Mouse (Mus musculus): ENCODE measurements at regions not wholly inside any gene's neighbourhood (a gene's known extent, or its start where the extent isn't known, plus 50 kb on each side); places are given as distances from the start of the nearest gene placed in this dataset.

GRCm38 (mm10) chr6:50011071-50011470, 99.0 kb upstream of the Mpp6 start:
- Histone ChIP-seq H3K27ac (ENCODE audit: low read depth, low read length) (no peak overlapping the region), H3K27me3 (ENCODE audit: insufficient read depth, low read length) (no peaks in the 10 kb centered on the region), H3K9ac (no peak overlapping the region), H3K4me2 (ENCODE audit: low read depth) (no peak overlapping the region), H3K9me3 (ENCODE audit: low read length) (no peaks in the 10 kb centered on the region), H3K36me3 (ENCODE audit: insufficient read depth) (no peaks in the 10 kb centered on the region), H3K4me1 (ENCODE audit: insufficient read depth) (no peaks in the 10 kb centered on the region; the same call in 1 of the 2 replicates), H3K4me3 (ENCODE audit: low read depth, low read length) (no peak overlapping the region)
- DNase-seq = no peak
- ATAC-seq = no peak
- TF ChIP-seq CTCF (IDR thresholded peaks at IDR 0.05; ENCODE audit: low read depth) = no peak
- WGBS = 86% methylated on average over 12 of the region's 12 CpGs

- DNase-seq (no peak), ATAC-seq (no peak)
- 59% methylated on average over 5 of the region's 5 CpGs for WGBS
- H3K36me3 ChIP-seq (ENCODE audit: insufficient read depth) = no peaks in the 10 kb centered on the region
- no peaks in the 10 kb centered on the region for H3K9me3 ChIP-seq (ENCODE audit: low read length)
- no peak overlapping the region for H3K4me2 ChIP-seq (ENCODE audit: low read depth)
- no peak overlapping the region for H3K4me3 ChIP-seq (ENCODE audit: low read depth, low read length)
- H3K27ac ChIP-seq (ENCODE audit: low read depth, low read length) = no peak overlapping the region
- H3K9ac ChIP-seq = no peak overlapping the region
- H3K27me3 ChIP-seq (ENCODE audit: insufficient read depth, low read length) = no peaks in the 10 kb centered on the region
- no peak for TF ChIP-seq CTCF (IDR thresholded peaks at IDR 0.05; ENCODE audit: low read depth)
- no peaks in the 10 kb centered on the region; the same call in 1 of the 2 replicates for H3K4me1 ChIP-seq (ENCODE audit: insufficient read depth)
These were observed 98.1 kb upstream of the Mpp6 start for GRCm38 (mm10) chr6:50011746-50012453.

GRCm38 (mm10) chr6:50013067-50013466, 97.0 kb upstream of the Mpp6 start:
- WGBS = 63% methylated on average over 5 of the region's 5 CpGs
- no peaks in the 10 kb centered on the region for H3K27me3 ChIP-seq (ENCODE audit: insufficient read depth, low read length)
- H3K4me3 ChIP-seq (ENCODE audit: low read depth, low read length) = no peak overlapping the region
- TF ChIP-seq CTCF (IDR thresholded peaks at IDR 0.05; ENCODE audit: low read depth) = no peak
- no peak overlapping the region for H3K27ac ChIP-seq (ENCODE audit: low read depth, low read length)
- no peak overlapping the region for H3K9ac ChIP-seq
- H3K9me3 ChIP-seq (ENCODE audit: low read length) = no peaks in the 10 kb centered on the region
- no peaks in the 10 kb centered on the region for H3K36me3 ChIP-seq (ENCODE audit: insufficient read depth)
- DNase-seq = no peak
- H3K4me2 ChIP-seq (ENCODE audit: low read depth) = no peak overlapping the region
- no peak for ATAC-seq
- no peaks in the 10 kb centered on the region; the same call in 1 of the 2 replicates for H3K4me1 ChIP-seq (ENCODE audit: insufficient read depth)

- no peak for DNase-seq
- no peaks in the 10 kb centered on the region; the same call in 1 of the 2 replicates for H3K4me1 ChIP-seq (ENCODE audit: insufficient read depth)
- 82% methylated on average over 7 of the region's 7 CpGs for WGBS
- no peaks in the 10 kb centered on the region for H3K27me3 ChIP-seq (ENCODE audit: insufficient read depth, low read length)
- no peaks in the 10 kb centered on the region for H3K9me3 ChIP-seq (ENCODE audit: low read length)
- ATAC-seq = no peak
- TF ChIP-seq CTCF (IDR thresholded peaks at IDR 0.05; ENCODE audit: low read depth) = no peak
- H3K27ac ChIP-seq (ENCODE audit: low read depth, low read length) = no peak overlapping the region
- no peak overlapping the region for H3K4me2 ChIP-seq (ENCODE audit: low read depth)
- no peak overlapping the region for H3K9ac ChIP-seq
- no peak overlapping the region for H3K4me3 ChIP-seq (ENCODE audit: low read depth, low read length)
- no peaks in the 10 kb centered on the region for H3K36me3 ChIP-seq (ENCODE audit: insufficient read depth)
These were observed 96.2 kb upstream of the Mpp6 start for GRCm38 (mm10) chr6:50013842-50014241.

GRCm38 (mm10) chr6:50027981-50028380, 82.1 kb upstream of the Mpp6 start:
- H3K4me3 ChIP-seq (ENCODE audit: low read depth, low read length) = no peak overlapping the region
- TF ChIP-seq CTCF (IDR thresholded peaks at IDR 0.05; ENCODE audit: low read depth) = no peak
- ATAC-seq = no peak
- H3K27ac ChIP-seq (ENCODE audit: low read depth, low read length) = no peak overlapping the region
- peaks cover 3% of the 10 kb centered on the region; the same call in 1 of the 2 replicates for H3K4me1 ChIP-seq (ENCODE audit: insufficient read depth)
- no peaks in the 10 kb centered on the region for H3K9me3 ChIP-seq (ENCODE audit: low read length)
- 85% methylated on average over 6 of the region's 6 CpGs for WGBS
- no peak for DNase-seq
- H3K36me3 ChIP-seq (ENCODE audit: insufficient read depth) = no peaks in the 10 kb centered on the region
- no peaks in the 10 kb centered on the region for H3K27me3 ChIP-seq (ENCODE audit: insufficient read depth, low read length)
- H3K9ac ChIP-seq = no peak overlapping the region
- H3K4me2 ChIP-seq (ENCODE audit: low read depth) = no peak overlapping the region

- H3K4me3 ChIP-seq (ENCODE audit: low read depth, low read length) = no peak overlapping the region
- H3K27me3 ChIP-seq (ENCODE audit: insufficient read depth, low read length) = no peaks in the 10 kb centered on the region
- H3K4me2 ChIP-seq (ENCODE audit: low read depth) = no peak overlapping the region
- no peaks in the 10 kb centered on the region for H3K9me3 ChIP-seq (ENCODE audit: low read length)
- peaks cover 9% of the 10 kb centered on the region; the same call in 1 of the 2 replicates for H3K4me1 ChIP-seq (ENCODE audit: insufficient read depth)
- no peak overlapping the region for H3K27ac ChIP-seq (ENCODE audit: low read depth, low read length)
- TF ChIP-seq CTCF (IDR thresholded peaks at IDR 0.05; ENCODE audit: low read depth) = no peak
- no peak for ATAC-seq
- no peaks in the 10 kb centered on the region for H3K36me3 ChIP-seq (ENCODE audit: insufficient read depth)
- no peak overlapping the region for H3K9ac ChIP-seq
- no peak for DNase-seq
- WGBS = 69% methylated on average over 10 of the region's 10 CpGs
These were observed 80.0 kb upstream of the Mpp6 start for GRCm38 (mm10) chr6:50029895-50030515.

GRCm38 (mm10) chr6:50031356-50031755, 78.7 kb upstream of the Mpp6 start:
- no peak overlapping the region for H3K27ac ChIP-seq (ENCODE audit: low read depth, low read length)
- DNase-seq (no peak), ATAC-seq (no peak)
- no peaks in the 10 kb centered on the region for H3K9me3 ChIP-seq (ENCODE audit: low read length)
- TF ChIP-seq CTCF (IDR thresholded peaks at IDR 0.05; ENCODE audit: low read depth) = no peak
- no peaks in the 10 kb centered on the region for H3K27me3 ChIP-seq (ENCODE audit: insufficient read depth, low read length)
- peaks cover 9% of the 10 kb centered on the region; the same call in 1 of the 2 replicates for H3K4me1 ChIP-seq (ENCODE audit: insufficient read depth)
- 64% methylated on average over 5 of the region's 5 CpGs for WGBS
- H3K36me3 ChIP-seq (ENCODE audit: insufficient read depth) = no peaks in the 10 kb centered on the region
- H3K4me3 ChIP-seq (ENCODE audit: low read depth, low read length) = no peak overlapping the region
- H3K4me2 ChIP-seq (ENCODE audit: low read depth) = no peak overlapping the region
- H3K9ac ChIP-seq = no peak overlapping the region

Data from forebrain, postnatal 0 days (tissue).